Mouse (Mus musculus): ENCODE data around the gene Rgma. TPM values are rescaled to one million over a fixed set of nuclear protein-coding genes. Genes with fewer than 3 reads are reported as not detected.

The Rgma gene
- polyA plus RNA-seq, 1 experiment from 2014 or later, result 40.5 TPM

DNA sequence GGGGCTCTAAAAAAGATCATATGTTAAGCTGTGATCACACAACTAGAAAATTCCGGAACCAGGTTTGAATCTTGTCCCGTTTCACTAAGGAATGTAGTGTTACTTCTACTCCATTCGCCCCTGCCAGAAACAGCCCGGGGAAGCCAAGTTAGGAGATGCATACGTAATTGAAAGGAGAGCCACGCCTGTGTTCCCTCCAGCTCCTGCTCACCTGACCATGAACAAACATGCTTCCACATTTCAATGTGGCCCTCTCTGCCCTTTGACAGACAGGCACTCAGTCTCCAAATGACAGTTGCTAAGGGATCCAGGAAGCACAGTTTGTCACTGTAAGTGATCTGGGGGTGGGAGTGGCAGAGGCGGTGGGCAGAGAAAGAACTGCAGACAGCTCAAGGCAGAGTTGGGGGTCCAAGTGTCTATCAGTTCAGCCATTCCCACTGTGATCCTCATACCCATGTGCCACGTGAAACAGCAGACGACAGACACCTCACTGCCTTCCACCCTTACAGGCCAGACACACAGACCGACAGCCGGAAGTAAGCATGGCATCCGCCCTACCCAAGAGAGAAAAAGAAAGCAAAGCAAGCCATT lies 41.8 kb upstream of the Rgma start:
- no peak overlapping the region for H3K27ac ChIP-seq (ENCODE audit: low read depth, low read length)
- DNase-seq (ENCODE audit: low spot score), result no peak
- WGBS, result 75% methylated on average over 12 of the region's 12 CpGs
- ATAC-seq (replicated peaks; ENCODE audit: low FRiP score), result no peak
- no peaks in the 10 kb centered on the region for H3K9me3 ChIP-seq (ENCODE audit: control insufficient read depth, low read length)
- H3K4me2 ChIP-seq (ENCODE audit: low read depth, low read length, severe bottlenecking), result no peak overlapping the region
- H3K9ac ChIP-seq (ENCODE audit: low read length), result no peak overlapping the region
- no peaks in the 10 kb centered on the region for H3K27me3 ChIP-seq (ENCODE audit: control insufficient read depth, insufficient read depth, low read length)
- peaks cover 3% of the 10 kb centered on the region; the same call in 1 of the 2 replicates for H3K4me1 ChIP-seq (replicated peaks; ENCODE audit: control insufficient read depth, insufficient read depth, low read length)
- H3K36me3 ChIP-seq (ENCODE audit: control insufficient read depth, insufficient read depth, low read length), result no peaks in the 10 kb centered on the region
- H3K4me3 ChIP-seq (ENCODE audit: low read depth, low read length), result no peak overlapping the region

DNA sequence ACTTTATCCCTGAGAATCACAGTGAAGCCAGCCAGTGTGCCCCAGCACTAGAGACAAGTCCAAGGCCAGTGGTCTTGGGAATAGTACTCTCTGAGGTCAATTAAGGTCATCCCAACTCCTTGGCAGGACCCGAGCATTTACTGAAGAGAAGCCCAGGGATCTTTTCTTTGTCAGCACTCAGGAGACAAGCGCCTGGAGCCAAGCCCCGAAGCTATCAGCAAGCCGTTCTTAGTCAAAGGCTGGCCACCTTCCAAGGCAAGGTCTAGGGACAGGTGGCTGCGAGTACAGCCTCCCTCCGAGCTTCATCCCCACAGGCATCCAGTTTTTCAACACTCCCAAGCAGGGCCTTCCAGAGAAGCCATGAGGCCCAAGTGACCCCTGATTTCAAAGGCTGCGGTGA lies 40.4 kb upstream of the Rgma start:
- Histone ChIP-seq H3K9ac (ENCODE audit: low read length) (no peak overlapping the region), H3K36me3 (ENCODE audit: control insufficient read depth, insufficient read depth, low read length) (no peaks in the 10 kb centered on the region), H3K9me3 (ENCODE audit: control insufficient read depth, low read length) (no peaks in the 10 kb centered on the region), H3K27me3 (ENCODE audit: control insufficient read depth, insufficient read depth, low read length) (no peaks in the 10 kb centered on the region), H3K4me1 (replicated peaks; ENCODE audit: control insufficient read depth, insufficient read depth, low read length) (0 out of 2 replicates have a peak, but pooled peaks cover 3% of the 10 kb centered on the region), H3K4me2 (ENCODE audit: low read depth, low read length, severe bottlenecking) (no peak overlapping the region), H3K4me3 (ENCODE audit: low read depth, low read length) (no peak overlapping the region), H3K27ac (ENCODE audit: low read depth, low read length) (no peak overlapping the region)
- no peak for DNase-seq (ENCODE audit: low spot score)
- 76% methylated on average over 7 of the region's 7 CpGs for WGBS
- ATAC-seq (replicated peaks; ENCODE audit: low FRiP score), result no peak

DNA sequence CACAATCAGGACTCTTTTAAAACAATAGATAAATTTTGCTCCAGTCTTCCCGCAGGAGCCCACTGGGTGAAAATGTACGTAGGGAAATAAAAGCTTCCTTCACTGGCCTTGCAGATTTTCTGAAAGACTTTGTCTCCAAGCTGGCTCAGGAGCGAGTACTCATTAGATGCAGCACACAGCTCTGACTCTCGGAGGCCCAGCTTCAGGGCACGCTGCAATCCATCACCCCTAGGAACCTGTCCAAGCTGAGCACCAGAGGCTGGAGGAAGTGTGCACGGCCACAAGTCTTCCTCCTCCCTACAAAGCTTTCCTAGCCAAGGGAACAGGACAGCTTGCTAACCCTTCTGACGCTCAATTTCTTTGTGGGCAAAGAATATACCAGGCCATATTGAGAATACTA lies 38.9 kb upstream of the Rgma start:
- Histone ChIP-seq H3K27ac (ENCODE audit: low read depth, low read length) (no peak overlapping the region), H3K36me3 (ENCODE audit: control insufficient read depth, insufficient read depth, low read length) (no peaks in the 10 kb centered on the region), H3K4me2 (ENCODE audit: low read depth, low read length, severe bottlenecking) (no peak overlapping the region), H3K4me3 (ENCODE audit: low read depth, low read length) (no peak overlapping the region), H3K27me3 (ENCODE audit: control insufficient read depth, insufficient read depth, low read length) (no peaks in the 10 kb centered on the region), H3K9me3 (ENCODE audit: control insufficient read depth, low read length) (no peaks in the 10 kb centered on the region), H3K9ac (ENCODE audit: low read length) (no peak overlapping the region), H3K4me1 (replicated peaks; ENCODE audit: control insufficient read depth, insufficient read depth, low read length) (0 out of 2 replicates have a peak, but pooled peaks cover 3% of the 10 kb centered on the region)
- WGBS, result 75% methylated on average over 7 of the region's 7 CpGs
- DNase-seq (ENCODE audit: low spot score) (no peak), ATAC-seq (replicated peaks; ENCODE audit: low FRiP score) (no peak)

DNA sequence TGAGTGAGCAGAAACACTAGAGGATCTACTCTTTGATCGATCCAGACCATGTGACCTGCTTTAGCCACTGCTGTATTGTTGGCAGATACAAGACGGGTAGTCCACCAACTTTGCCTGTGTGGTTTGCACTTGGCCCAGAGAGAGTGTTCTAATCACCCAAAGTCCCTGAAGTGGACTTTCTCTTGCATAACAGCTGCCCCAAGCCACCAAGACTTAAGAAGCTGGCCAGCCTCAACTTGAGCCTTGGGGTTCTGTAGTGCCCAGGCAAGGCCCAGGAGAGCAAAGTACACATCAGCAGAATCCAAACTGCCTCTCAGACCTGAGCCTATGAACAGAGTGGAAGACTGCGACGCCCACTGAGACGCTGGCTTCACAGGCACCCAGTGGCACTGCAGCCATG lies 37.0 kb upstream of the Rgma start:
- H3K27me3 ChIP-seq (ENCODE audit: control insufficient read depth, insufficient read depth, low read length), result no peaks in the 10 kb centered on the region
- DNase-seq (ENCODE audit: low spot score) (no peak), ATAC-seq (replicated peaks; ENCODE audit: low FRiP score) (no peak)
- H3K27ac ChIP-seq (ENCODE audit: low read depth, low read length), result no peak overlapping the region
- no peaks in the 10 kb centered on the region for H3K36me3 ChIP-seq (ENCODE audit: control insufficient read depth, insufficient read depth, low read length)
- WGBS, result 89% methylated on average over 5 of the region's 5 CpGs
- no peaks in the 10 kb centered on the region for H3K9me3 ChIP-seq (ENCODE audit: control insufficient read depth, low read length)
- no peak overlapping the region for H3K4me3 ChIP-seq (ENCODE audit: low read depth, low read length)
- 0 out of 2 replicates have a peak, but pooled peaks cover 3% of the 10 kb centered on the region for H3K4me1 ChIP-seq (replicated peaks; ENCODE audit: control insufficient read depth, insufficient read depth, low read length)
- H3K9ac ChIP-seq (ENCODE audit: low read length), result no peak overlapping the region
- H3K4me2 ChIP-seq (ENCODE audit: low read depth, low read length, severe bottlenecking), result no peak overlapping the region

DNA sequence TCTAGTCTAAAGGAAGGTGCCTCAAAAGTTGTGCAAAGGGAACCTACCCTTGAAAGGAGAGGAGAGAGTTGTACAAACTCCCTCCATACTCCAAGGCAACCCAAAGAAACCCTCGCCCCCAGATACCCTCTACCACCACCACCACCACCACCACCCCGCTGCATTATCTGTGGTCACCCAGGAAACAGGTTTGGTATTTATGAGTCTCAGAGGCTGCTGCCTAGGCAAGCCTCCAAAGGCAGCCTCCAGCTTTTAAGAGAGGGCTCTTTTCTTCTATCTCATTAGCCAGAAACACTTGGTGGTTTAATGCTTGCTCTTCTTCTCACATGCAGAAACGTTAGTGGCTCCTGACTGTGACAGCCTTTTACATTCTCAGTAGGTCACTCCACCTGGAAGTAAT lies 31.5 kb upstream of the Rgma start:
- no peak for DNase-seq (ENCODE audit: low spot score)
- Histone ChIP-seq H3K27me3 (ENCODE audit: control insufficient read depth, insufficient read depth, low read length) (no peaks in the 10 kb centered on the region), H3K4me2 (ENCODE audit: low read depth, low read length, severe bottlenecking) (no peak overlapping the region), H3K4me3 (ENCODE audit: low read depth, low read length) (no peak overlapping the region), H3K27ac (ENCODE audit: low read depth, low read length) (no peak overlapping the region), H3K9ac (ENCODE audit: low read length) (no peak overlapping the region), H3K9me3 (ENCODE audit: control insufficient read depth, low read length) (no peaks in the 10 kb centered on the region), H3K36me3 (ENCODE audit: control insufficient read depth, insufficient read depth, low read length) (no peaks in the 10 kb centered on the region), H3K4me1 (replicated peaks; ENCODE audit: control insufficient read depth, insufficient read depth, low read length) (peaks cover 6% of the 10 kb centered on the region; the same call in 1 of the 2 replicates)
- no peak for ATAC-seq (replicated peaks; ENCODE audit: low FRiP score)
- WGBS, result 26% methylated on average over 3 of the region's 3 CpGs

DNA sequence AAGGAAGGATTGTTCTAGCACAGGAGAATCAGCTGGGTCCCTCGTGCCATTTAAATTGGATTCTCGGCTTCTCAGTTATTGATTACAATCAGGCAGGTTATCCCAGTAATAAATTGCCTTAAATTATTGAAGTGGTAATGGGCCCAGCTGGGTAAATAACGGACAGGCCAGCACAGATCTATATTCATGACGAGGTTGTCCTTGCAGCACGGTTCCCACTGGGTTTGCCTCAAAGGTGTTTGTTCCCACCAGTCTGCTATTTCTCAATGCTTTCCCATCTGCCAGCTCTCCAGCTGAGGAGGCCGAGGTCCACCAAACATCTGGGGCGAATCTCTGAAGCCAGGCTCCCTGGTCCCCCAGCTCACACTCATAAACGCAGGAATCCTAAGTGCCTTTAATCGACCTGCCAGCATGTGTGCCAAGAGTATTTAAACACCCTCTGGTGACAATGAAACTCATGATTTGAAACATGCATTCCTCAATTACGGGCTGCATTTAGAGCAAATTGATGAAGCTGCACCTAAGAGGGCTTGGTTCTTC lies 26.7 kb upstream of the Rgma start:
- no peak overlapping the region for H3K27ac ChIP-seq (ENCODE audit: low read depth, low read length)
- WGBS, result 53% methylated on average over 10 of the region's 10 CpGs
- no peak for DNase-seq (ENCODE audit: low spot score)
- no peaks in the 10 kb centered on the region for H3K36me3 ChIP-seq (ENCODE audit: control insufficient read depth, insufficient read depth, low read length)
- H3K27me3 ChIP-seq (ENCODE audit: control insufficient read depth, insufficient read depth, low read length), result no peaks in the 10 kb centered on the region
- H3K9me3 ChIP-seq (ENCODE audit: control insufficient read depth, low read length), result no peaks in the 10 kb centered on the region
- ATAC-seq (replicated peaks; ENCODE audit: low FRiP score), result no peak
- H3K4me1 ChIP-seq (replicated peaks; ENCODE audit: control insufficient read depth, insufficient read depth, low read length), result peaks cover 7% of the 10 kb centered on the region; the same call in 1 of the 2 replicates
- H3K4me2 ChIP-seq (ENCODE audit: low read depth, low read length, severe bottlenecking), result no peak overlapping the region
- H3K9ac ChIP-seq (ENCODE audit: low read length), result no peak overlapping the region
- no peak overlapping the region for H3K4me3 ChIP-seq (ENCODE audit: low read depth, low read length)

DNA sequence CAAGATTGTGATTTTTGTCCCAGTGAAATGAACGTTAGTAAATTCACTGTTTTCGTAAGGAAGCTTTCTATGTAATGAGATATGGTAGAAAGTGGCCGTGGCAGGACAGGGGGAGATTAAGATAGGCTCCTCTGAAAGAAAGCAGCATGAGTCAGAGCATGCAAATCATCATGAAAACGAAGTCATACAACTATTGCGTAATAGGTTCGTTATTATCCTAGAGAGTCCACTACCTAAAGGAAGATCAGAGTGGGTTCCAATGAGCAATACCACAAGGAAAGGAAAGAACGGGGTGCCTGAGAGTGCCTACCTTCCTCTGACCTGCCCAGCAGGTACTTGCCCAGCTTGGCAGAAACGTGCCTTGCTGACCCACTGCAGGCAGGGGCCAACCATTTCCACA lies 26.2 kb upstream of the Rgma start:
- WGBS, result 68% methylated on average over 8 of the region's 8 CpGs
- H3K9me3 ChIP-seq (ENCODE audit: control insufficient read depth, low read length), result no peaks in the 10 kb centered on the region
- H3K4me2 ChIP-seq (ENCODE audit: low read depth, low read length, severe bottlenecking), result no peak overlapping the region
- H3K9ac ChIP-seq (ENCODE audit: low read length), result no peak overlapping the region
- ATAC-seq (replicated peaks; ENCODE audit: low FRiP score), result no peak
- no peaks in the 10 kb centered on the region for H3K27me3 ChIP-seq (ENCODE audit: control insufficient read depth, insufficient read depth, low read length)
- no peak overlapping the region for H3K27ac ChIP-seq (ENCODE audit: low read depth, low read length)
- H3K4me3 ChIP-seq (ENCODE audit: low read depth, low read length), result no peak overlapping the region
- H3K4me1 ChIP-seq (replicated peaks; ENCODE audit: control insufficient read depth, insufficient read depth, low read length), result peaks cover 6% of the 10 kb centered on the region; the same call in 1 of the 2 replicates
- no peaks in the 10 kb centered on the region for H3K36me3 ChIP-seq (ENCODE audit: control insufficient read depth, insufficient read depth, low read length)
- DNase-seq (ENCODE audit: low spot score), result no peak

DNA sequence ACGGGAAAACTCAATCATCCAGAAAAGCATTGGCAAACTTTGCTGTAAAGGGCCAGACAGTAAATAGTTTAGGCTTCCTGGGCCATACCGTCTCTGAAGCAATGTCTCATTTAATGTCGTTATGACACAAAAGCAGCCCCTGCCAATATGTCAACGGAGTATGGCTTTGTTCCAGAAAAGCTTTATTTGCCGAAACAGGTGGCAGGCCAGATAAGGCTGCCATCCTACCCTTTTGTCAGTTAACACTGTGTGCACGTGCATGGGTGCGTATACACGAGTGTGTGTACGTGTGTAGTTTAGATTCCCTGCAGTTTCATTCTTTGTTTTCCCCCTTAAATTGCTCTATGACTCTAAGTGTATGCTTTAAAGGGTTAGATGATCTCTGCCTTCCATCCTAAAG lies 20.1 kb upstream of the Rgma start:
- no peak overlapping the region for H3K4me2 ChIP-seq (ENCODE audit: low read depth, low read length, severe bottlenecking)
- H3K4me3 ChIP-seq (ENCODE audit: low read depth, low read length), result no peak overlapping the region
- no peak overlapping the region for H3K27ac ChIP-seq (ENCODE audit: low read depth, low read length)
- H3K9ac ChIP-seq (ENCODE audit: low read length), result no peak overlapping the region
- peaks cover 8% of the 10 kb centered on the region; the same call in 1 of the 2 replicates for H3K4me1 ChIP-seq (replicated peaks; ENCODE audit: control insufficient read depth, insufficient read depth, low read length)
- no peak for ATAC-seq (replicated peaks; ENCODE audit: low FRiP score)
- 70% methylated on average over 9 of the region's 9 CpGs for WGBS
- no peaks in the 10 kb centered on the region for H3K36me3 ChIP-seq (ENCODE audit: control insufficient read depth, insufficient read depth, low read length)
- DNase-seq (ENCODE audit: low spot score), result no peak
- H3K27me3 ChIP-seq (ENCODE audit: control insufficient read depth, insufficient read depth, low read length), result no peaks in the 10 kb centered on the region
- no peaks in the 10 kb centered on the region for H3K9me3 ChIP-seq (ENCODE audit: control insufficient read depth, low read length)

DNA sequence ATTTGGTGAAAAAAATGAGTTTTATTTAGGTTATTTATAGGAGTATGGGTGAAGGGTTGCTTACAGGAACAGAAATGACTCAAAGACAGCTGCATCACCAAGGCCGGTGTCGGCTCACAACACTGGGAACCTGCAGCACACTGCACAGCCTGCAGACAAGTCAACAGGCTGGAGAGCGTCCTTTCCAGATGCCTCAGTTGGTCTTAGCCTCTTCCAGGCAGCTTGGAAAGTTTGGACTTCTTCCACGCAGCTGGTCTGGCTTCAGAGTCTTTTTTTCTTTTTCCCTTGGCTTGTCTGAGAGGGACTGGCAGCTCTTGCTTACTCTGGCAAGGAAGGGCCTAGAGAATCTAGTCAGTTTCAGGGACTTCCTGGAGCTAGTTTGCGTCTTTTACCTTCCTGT lies 18.4 kb upstream of the Rgma start:
- ATAC-seq (replicated peaks; ENCODE audit: low FRiP score), result no peak
- Histone ChIP-seq H3K4me3 (ENCODE audit: low read depth, low read length) (no peak overlapping the region), H3K36me3 (ENCODE audit: control insufficient read depth, insufficient read depth, low read length) (no peaks in the 10 kb centered on the region), H3K9me3 (ENCODE audit: control insufficient read depth, low read length) (no peaks in the 10 kb centered on the region), H3K4me2 (ENCODE audit: low read depth, low read length, severe bottlenecking) (no peak overlapping the region), H3K27me3 (ENCODE audit: control insufficient read depth, insufficient read depth, low read length) (no peaks in the 10 kb centered on the region), H3K4me1 (replicated peaks; ENCODE audit: control insufficient read depth, insufficient read depth, low read length) (peaks cover 8% of the 10 kb centered on the region; the same call in 1 of the 2 replicates), H3K9ac (ENCODE audit: low read length) (no peak overlapping the region), H3K27ac (ENCODE audit: low read depth, low read length) (no peak overlapping the region)
- no peak for DNase-seq (ENCODE audit: low spot score)
- 88% methylated on average over 5 of the region's 5 CpGs for WGBS
